Mouse (Mus musculus) right cerebral cortex, postnatal 25 days (tissue): ENCODE results near the gene Megf6.

Experiments used
- DNase-seq: peaks from one replicate; pipeline ENCODE4 v3.0.0; 2022

Megf6 gene

GRCm38 (mm10) chr4:154160538-154161390, 9.8 kb upstream of the Megf6 start, which contains the start of gene Tprgl:
Tprgl (minus strand) TSS chr4:154160666.
- DNase-seq: peak; percentile 97

- DNase-seq: peak; percentile 54
Observed at GRCm38 (mm10) chr4:154163296-154163695, 7.2 kb upstream of the Megf6 start.

GRCm38 (mm10) chr4:154167053-154167452, 3.5 kb upstream of the Megf6 start:
- DNase-seq: no peak

GRCm38 (mm10) chr4:154170021-154170420, 509 bp upstream of the Megf6 start:
- DNase-seq: no peak

GRCm38 (mm10) chr4:154171151-154171930, 811 bp downstream of the Megf6 start:
- no peak for DNase-seq

GRCm38 (mm10) chr4:154171931-154172604, 1.5 kb downstream of the Megf6 start:
- no peak for DNase-seq

GRCm38 (mm10) chr4:154177257-154177656, 6.7 kb downstream of the Megf6 start:
- no peak for DNase-seq

GRCm38 (mm10) chr4:154181001-154181400, 10.5 kb downstream of the Megf6 start:
- no peak for DNase-seq

- DNase-seq: no peak
Observed at GRCm38 (mm10) chr4:154183566-154183965, 13.0 kb downstream of the Megf6 start.

- no peak for DNase-seq
Observed at GRCm38 (mm10) chr4:154185001-154185400, 14.5 kb downstream of the Megf6 start.

- DNase-seq: no peak
Observed at GRCm38 (mm10) chr4:154186002-154186537, 15.5 kb downstream of the Megf6 start.

GRCm38 (mm10) chr4:154188948-154189347, 18.4 kb downstream of the Megf6 start:
- no peak for DNase-seq

- DNase-seq: no peak
Observed at GRCm38 (mm10) chr4:154197961-154198360, 27.4 kb downstream of the Megf6 start.

- DNase-seq: no peak
Observed at GRCm38 (mm10) chr4:154198377-154198961, 27.9 kb downstream of the Megf6 start.

GRCm38 (mm10) chr4:154201511-154201910, 31.0 kb downstream of the Megf6 start:
- DNase-seq: no peak

- DNase-seq: no peak
Observed at GRCm38 (mm10) chr4:154204532-154204931, 34.0 kb downstream of the Megf6 start.

- DNase-seq: no peak
Observed at GRCm38 (mm10) chr4:154205392-154205791, 34.9 kb downstream of the Megf6 start.

GRCm38 (mm10) chr4:154207261-154207660, 36.7 kb downstream of the Megf6 start:
- peak; percentile 20 for DNase-seq

GRCm38 (mm10) chr4:154209054-154209453, 38.5 kb downstream of the Megf6 start:
- no peak for DNase-seq

GRCm38 (mm10) chr4:154209825-154210224, 39.3 kb downstream of the Megf6 start:
- no peak for DNase-seq

- no peak for DNase-seq
Observed at GRCm38 (mm10) chr4:154211459-154211858, 40.9 kb downstream of the Megf6 start.

- no peak for DNase-seq
Observed at GRCm38 (mm10) chr4:154213586-154213985, 43.1 kb downstream of the Megf6 start.

GRCm38 (mm10) chr4:154214075-154214474, 43.5 kb downstream of the Megf6 start:
- no peak for DNase-seq
